Mouse (Mus musculus): ENCODE measurements around the gene Nbas. TPM values are rescaled to one million over a fixed set of nuclear protein-coding genes. Genes with fewer than 3 reads are reported as not detected.

The Nbas gene
- polyA plus RNA-seq, 1 experiment from 2014 or later = 17.5 TPM

DNA sequence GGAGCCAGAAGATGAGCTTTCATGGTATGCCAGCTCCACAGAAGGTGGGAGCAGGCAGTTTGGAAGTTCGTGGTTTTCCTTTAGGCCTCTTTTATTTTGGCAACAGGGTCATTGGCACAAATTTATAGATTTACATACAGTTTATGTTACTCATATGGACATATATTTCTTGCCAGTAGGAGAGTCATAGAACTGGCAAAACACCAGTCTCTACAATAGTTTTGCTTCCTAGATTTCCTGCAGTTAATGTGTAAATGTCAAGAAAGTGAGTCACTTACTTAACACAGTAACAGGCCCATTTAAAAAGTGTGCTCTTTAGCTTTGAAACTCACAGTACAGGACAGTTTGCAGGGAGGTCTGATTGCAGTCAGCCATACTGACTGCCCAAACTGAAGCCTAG lies 161.3 kb downstream of the Nbas start:
- WGBS = 85% methylated on average over 1 of the region's 1 CpGs
- Histone ChIP-seq H3K4me1 (no peaks in the 10 kb centered on the region), H3K4me3 (no peak overlapping the region), H3K36me3 (replicated peaks) (peaks cover 12% of the 10 kb centered on the region), H3K9me3 (no peaks in the 10 kb centered on the region), H3K27ac (no peak overlapping the region), H3K9ac (no peak overlapping the region), H3K27me3 (replicated peaks) (no peaks in the 10 kb centered on the region), H3K4me2 (no peak overlapping the region)
- no peak for ATAC-seq (replicated peaks)

DNA sequence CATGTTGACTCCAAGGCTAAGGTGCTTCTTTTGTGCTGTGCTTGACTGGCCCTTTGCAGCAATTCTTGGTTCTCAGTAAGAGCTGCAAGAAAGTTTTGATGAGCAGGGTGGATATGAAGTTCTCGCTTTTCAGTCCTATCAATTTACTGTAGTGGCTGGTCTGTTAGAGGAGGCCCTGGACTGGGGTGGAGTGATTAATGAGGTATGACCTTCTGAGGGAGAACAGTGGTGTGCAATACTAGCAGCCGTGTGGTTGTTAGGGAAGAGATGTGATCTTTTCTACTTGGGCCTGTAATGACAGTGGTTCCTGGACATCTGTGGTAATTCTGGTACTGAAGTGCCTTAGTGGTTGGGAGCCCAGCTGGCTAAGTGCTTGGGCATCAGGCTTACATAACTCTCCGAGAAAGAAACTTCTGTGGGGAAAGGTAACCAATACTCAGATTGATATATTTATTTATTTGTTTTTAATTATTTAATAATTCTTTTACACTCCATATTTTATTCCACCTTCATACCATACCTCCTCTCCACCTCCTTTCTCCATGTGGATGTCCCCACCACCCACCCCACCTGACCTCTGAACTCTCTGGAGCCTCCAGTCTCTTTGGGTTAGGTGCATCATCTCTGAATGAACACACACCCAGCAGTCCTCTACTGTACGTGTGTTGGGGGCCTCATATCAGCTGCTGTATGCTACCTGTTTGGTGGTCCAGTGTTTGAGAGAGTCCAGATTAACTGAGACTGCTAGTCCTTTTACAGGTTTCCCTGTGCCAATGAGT lies 175.9 kb downstream of the Nbas start:
- no peaks in the 10 kb centered on the region for H3K4me1 ChIP-seq
- H3K36me3 ChIP-seq (replicated peaks) = no peaks in the 10 kb centered on the region
- H3K9me3 ChIP-seq = no peaks in the 10 kb centered on the region
- H3K27me3 ChIP-seq (replicated peaks) = no peaks in the 10 kb centered on the region
- H3K4me3 ChIP-seq = no peak overlapping the region
- no peak for ATAC-seq (replicated peaks)
- 87% methylated on average over 4 of the region's 4 CpGs for WGBS
- no peak overlapping the region for H3K9ac ChIP-seq
- H3K27ac ChIP-seq = no peak overlapping the region
- H3K4me2 ChIP-seq = no peak overlapping the region

DNA sequence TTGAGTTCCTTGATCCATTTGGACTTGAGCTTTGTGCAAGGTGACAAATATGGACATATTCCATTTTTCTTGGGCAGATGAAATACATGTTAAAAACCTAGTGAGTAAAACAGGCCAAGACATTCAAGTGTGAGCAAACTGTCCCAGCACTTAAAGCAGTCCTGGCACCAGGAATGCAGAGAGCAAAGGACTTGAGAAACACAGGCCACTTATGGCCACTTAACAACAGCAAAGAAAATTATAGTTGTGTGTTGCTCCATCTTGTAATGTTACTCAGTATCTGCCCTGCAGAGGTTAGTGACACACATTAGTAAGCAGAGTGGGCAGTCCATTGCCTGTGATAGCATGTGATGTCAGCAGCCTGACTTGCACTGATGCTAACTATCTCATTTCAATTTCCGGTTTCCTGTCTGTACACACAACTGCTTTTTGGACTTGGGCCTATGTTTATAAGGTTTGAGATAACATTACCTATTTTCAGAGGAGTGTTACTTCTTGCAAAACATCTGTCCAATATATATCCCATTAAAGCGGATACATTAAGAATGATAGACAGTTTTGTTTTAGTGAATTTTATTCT lies 176.6 kb downstream of the Nbas start:
- H3K4me3 ChIP-seq = no peak overlapping the region
- no peak overlapping the region for H3K27ac ChIP-seq
- ATAC-seq (replicated peaks) = no peak
- no peak overlapping the region for H3K9ac ChIP-seq
- WGBS = 95% methylated on average over 2 of the region's 2 CpGs
- H3K9me3 ChIP-seq = no peaks in the 10 kb centered on the region
- H3K27me3 ChIP-seq (replicated peaks) = no peaks in the 10 kb centered on the region
- no peaks in the 10 kb centered on the region for H3K4me1 ChIP-seq
- H3K36me3 ChIP-seq (replicated peaks) = no peaks in the 10 kb centered on the region
- H3K4me2 ChIP-seq = no peak overlapping the region

DNA sequence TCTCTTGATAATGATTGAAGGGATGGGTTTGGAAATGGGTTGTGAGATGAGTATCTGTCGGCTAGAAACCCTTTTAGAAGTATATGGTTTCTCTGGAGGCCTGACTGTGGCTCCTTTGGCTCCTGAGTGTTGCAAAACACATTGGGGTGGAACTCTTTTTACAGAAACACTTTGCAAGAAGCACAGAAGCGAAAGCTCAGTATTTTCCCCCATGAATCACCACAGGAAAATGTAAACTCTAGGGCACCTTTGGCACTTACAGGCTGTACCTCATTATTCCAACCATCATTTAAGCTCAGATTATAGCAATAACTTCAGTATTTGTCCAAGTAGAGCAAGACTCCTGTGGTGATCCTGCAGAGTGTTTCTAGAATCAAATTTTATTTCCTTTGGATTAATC lies 180.0 kb downstream of the Nbas start:
- 78% methylated on average over 2 of the region's 2 CpGs for WGBS
- H3K4me2 ChIP-seq = no peak overlapping the region
- H3K9me3 ChIP-seq = no peaks in the 10 kb centered on the region
- ATAC-seq (replicated peaks) = no peak
- no peaks in the 10 kb centered on the region for H3K27me3 ChIP-seq (replicated peaks)
- H3K27ac ChIP-seq = no peak overlapping the region
- H3K9ac ChIP-seq = no peak overlapping the region
- H3K4me1 ChIP-seq = no peaks in the 10 kb centered on the region
- no peak overlapping the region for H3K4me3 ChIP-seq
- no peaks in the 10 kb centered on the region for H3K36me3 ChIP-seq (replicated peaks)

DNA sequence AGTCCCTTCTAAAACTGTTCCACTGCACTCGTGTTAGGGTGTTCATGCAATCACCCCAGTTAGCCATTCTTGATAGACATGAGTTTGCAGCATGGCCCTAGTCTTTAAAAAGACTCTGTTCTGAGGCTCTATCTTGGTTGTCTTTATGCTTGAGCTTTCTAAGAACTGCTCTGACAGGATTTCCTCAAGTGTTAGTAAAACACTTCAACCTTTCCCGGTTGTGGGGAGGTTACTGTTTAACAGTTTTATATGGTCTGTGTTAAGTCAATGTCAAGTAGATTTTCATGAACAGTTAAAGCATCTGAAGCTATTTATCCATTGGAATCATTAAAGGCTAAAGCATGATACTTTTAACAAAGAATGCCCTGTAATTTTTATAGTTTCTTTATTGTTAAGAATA lies 183.1 kb downstream of the Nbas start:
- WGBS = 82% methylated on average over 2 of the region's 2 CpGs
- no peaks in the 10 kb centered on the region for H3K27me3 ChIP-seq (replicated peaks)
- no peaks in the 10 kb centered on the region for H3K9me3 ChIP-seq
- H3K9ac ChIP-seq = no peak overlapping the region
- H3K27ac ChIP-seq = no peak overlapping the region
- H3K4me1 ChIP-seq = no peaks in the 10 kb centered on the region
- H3K36me3 ChIP-seq (replicated peaks) = no peaks in the 10 kb centered on the region
- ATAC-seq (replicated peaks) = no peak
- H3K4me3 ChIP-seq = no peak overlapping the region
- no peak overlapping the region for H3K4me2 ChIP-seq

DNA sequence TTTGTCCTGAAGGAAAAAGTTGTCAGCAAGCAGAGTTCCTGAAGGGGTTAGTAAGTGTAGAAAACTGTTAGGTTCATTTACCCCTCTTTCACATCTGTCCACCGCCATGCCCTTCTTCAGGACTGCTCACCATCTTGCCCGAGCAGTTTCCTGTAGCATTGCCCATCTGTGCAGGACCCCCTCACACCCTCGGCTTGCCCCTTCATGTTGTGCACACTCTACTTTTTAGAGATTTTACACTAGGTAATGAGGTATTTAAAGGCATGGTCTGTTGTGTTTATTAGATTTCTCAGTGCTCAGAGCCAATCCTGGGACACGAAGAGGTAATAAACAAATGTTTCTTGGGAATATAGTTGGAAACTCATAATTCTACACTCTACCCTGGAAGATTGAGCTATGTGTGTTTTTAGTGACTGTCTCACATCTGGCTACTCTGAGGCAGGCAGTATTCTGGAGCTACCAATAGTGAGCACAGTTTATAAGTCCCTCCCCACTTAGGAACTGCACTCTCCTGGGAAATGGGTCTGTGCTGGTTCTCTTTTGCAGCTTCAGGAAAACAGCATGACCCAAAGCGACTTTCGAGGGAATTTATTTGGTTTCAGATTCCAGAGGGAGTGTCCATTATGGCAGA lies 191.4 kb downstream of the Nbas start:
- ATAC-seq (replicated peaks) = no peak
- WGBS = 97% methylated on average over 6 of the region's 6 CpGs
- Histone ChIP-seq H3K4me3 (no peak overlapping the region), H3K4me1 (no peaks in the 10 kb centered on the region), H3K4me2 (no peak overlapping the region), H3K9me3 (no peaks in the 10 kb centered on the region), H3K9ac (no peak overlapping the region), H3K36me3 (replicated peaks) (no peaks in the 10 kb centered on the region), H3K27ac (no peak overlapping the region), H3K27me3 (replicated peaks) (no peaks in the 10 kb centered on the region)

DNA sequence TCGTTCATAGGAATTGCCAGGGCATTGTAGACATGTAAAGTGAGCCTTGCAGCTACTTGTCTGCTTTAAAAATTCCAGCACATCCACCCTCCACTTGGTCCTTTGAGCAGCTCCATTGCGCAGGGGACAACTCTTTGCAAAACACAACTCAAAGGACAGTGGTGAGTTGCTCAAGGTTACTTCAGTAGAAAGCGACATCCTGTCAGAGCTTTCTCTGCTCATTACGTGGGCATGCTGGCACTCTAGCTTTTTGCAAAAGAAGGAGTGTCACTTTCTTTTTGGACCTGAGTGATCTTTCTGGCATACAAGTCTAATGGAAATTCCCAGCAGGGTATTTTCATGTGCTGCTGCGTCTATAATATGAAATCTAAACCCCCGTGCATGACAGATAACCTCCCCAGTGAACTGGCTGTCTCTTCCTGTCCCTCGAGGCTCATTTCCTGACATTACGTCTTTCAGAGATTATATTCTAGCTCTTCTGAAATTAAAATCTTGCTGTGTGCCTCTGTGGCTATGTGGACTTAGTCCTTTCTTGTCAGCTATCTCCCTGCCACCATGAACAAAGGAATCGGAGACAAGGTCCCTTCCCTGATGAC lies 192.7 kb downstream of the Nbas start:
- H3K36me3 ChIP-seq (replicated peaks) = no peaks in the 10 kb centered on the region
- H3K4me2 ChIP-seq = no peak overlapping the region
- H3K9me3 ChIP-seq = no peaks in the 10 kb centered on the region
- no peaks in the 10 kb centered on the region for H3K27me3 ChIP-seq (replicated peaks)
- no peak overlapping the region for H3K27ac ChIP-seq
- no peak overlapping the region for H3K9ac ChIP-seq
- ATAC-seq (replicated peaks) = peak; percentile 71
- no peaks in the 10 kb centered on the region for H3K4me1 ChIP-seq
- 50% methylated on average over 9 of the region's 9 CpGs for WGBS
- H3K4me3 ChIP-seq = no peak overlapping the region

DNA sequence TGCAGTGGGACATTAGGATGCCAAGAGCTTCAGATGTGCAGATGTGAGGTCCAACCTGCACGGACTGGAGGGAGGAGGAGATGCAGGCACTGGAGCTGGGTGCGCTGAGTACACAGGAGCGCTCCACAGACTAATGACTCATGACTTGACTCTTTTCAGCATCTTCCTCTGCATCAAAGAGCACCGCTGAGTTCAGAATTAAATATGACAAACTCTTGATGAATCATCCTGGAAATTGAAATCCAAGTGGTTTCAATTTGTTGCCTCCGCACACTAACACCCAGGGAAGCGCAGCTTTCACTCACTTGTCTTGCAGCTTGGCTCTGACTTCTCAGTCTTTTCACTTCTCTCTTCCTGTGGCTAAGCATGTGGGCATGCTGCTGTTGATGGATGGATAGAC lies 193.5 kb downstream of the Nbas start:
- no peaks in the 10 kb centered on the region for H3K36me3 ChIP-seq (replicated peaks)
- no peak overlapping the region for H3K4me2 ChIP-seq
- H3K27ac ChIP-seq = no peak overlapping the region
- ATAC-seq (replicated peaks) = peak; percentile 58
- H3K9me3 ChIP-seq = no peaks in the 10 kb centered on the region
- 74% methylated on average over 6 of the region's 6 CpGs for WGBS
- H3K27me3 ChIP-seq (replicated peaks) = no peaks in the 10 kb centered on the region
- H3K4me1 ChIP-seq = no peaks in the 10 kb centered on the region
- no peak overlapping the region for H3K9ac ChIP-seq
- no peak overlapping the region for H3K4me3 ChIP-seq

DNA sequence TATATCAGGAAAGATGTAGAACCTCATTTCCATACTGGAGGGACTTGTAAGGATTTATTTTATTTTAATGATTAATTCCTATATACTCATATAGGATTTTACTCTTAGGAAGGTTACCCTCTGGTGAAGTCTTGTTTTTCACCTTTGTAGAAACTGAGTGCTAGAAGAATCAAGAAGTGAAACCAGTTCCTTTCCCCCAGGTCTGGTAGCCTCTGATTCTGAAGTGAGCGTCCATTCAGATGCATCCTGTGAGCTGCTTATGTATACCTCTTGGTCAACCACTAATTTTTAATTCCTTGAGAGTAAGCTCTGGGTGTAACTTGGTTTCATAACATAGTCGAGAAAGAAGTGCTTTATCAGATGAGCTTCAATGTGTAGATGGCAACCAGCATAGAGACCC lies 196.6 kb downstream of the Nbas start:
- WGBS = 92% methylated on average over 2 of the region's 2 CpGs
- Histone ChIP-seq H3K4me3 (no peak overlapping the region), H3K36me3 (replicated peaks) (no peaks in the 10 kb centered on the region), H3K27ac (no peak overlapping the region), H3K4me1 (no peaks in the 10 kb centered on the region), H3K9ac (no peak overlapping the region), H3K27me3 (replicated peaks) (no peaks in the 10 kb centered on the region), H3K9me3 (no peaks in the 10 kb centered on the region), H3K4me2 (no peak overlapping the region)
- no peak for ATAC-seq (replicated peaks)

DNA sequence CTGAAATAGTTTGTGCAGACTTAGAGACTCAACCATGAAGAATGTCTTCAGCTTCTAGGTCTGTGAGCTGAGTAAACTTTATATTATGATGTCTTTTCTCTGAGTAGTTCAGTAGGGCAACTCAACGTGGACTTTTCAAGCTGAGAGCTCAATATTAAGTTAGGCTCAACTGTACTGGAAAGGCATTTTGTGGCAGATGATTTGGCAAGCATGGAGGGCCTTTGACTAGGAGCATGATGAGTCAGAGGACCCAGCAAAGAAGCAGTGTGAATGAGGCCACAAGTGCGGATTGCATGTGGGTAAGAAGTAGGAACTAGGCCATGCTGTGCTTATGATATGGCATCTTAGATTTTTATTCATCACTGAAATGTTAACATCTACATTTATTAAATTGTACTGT lies 205.9 kb downstream of the Nbas start:
- Histone ChIP-seq H3K4me3 (no peak overlapping the region), H3K27me3 (replicated peaks) (no peaks in the 10 kb centered on the region), H3K9me3 (no peaks in the 10 kb centered on the region), H3K4me1 (no peaks in the 10 kb centered on the region), H3K27ac (no peak overlapping the region), H3K4me2 (no peak overlapping the region), H3K9ac (no peak overlapping the region), H3K36me3 (replicated peaks) (no peaks in the 10 kb centered on the region)
- WGBS = 92% methylated on average over 2 of the region's 2 CpGs
- no peak for ATAC-seq (replicated peaks)

DNA sequence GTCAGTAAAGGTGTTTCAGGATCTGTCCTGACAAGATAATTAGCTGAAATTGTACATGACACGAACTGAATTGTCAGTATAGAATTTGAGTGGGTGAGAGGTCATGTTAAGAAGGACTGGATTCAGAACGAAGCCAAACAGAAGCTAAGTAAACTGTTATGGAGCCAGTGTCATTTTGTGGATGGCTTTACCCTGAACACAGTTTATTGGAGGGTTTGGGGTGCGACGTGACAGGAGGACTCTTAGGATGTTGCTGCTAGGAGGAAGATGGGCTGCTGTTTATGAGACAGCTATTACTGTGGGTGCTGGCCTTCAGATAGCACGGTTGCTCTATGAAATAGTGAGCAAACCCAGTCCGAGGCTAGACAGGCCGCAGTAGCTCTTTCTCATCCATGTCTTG lies 210.2 kb downstream of the Nbas start:
- ATAC-seq (replicated peaks) = no peak
- Histone ChIP-seq H3K27me3 (replicated peaks) (no peaks in the 10 kb centered on the region), H3K27ac (no peak overlapping the region), H3K4me1 (no peaks in the 10 kb centered on the region), H3K4me3 (no peak overlapping the region), H3K9me3 (no peaks in the 10 kb centered on the region), H3K9ac (no peak overlapping the region), H3K36me3 (replicated peaks) (no peaks in the 10 kb centered on the region), H3K4me2 (no peak overlapping the region)
- WGBS = 87% methylated on average over 7 of the region's 7 CpGs

DNA sequence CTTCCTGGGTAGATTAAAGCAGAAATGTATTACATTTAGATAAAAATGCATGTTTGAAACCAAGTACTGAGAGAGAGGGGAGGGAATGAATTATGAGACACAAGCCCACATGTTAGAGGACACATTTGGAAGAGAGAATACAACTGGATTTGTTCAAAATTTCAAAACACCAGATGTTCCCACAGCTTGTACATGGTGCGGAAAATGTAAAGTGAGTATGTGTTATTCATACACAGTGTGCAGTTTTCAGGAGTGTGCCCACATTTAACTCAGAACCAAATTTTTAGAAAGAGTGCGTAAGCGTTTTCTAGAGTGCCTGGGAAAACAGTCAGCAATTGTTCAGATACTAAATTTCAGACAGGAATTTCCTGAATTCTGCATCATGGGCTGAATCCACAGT lies 217.3 kb downstream of the Nbas start:
- Histone ChIP-seq H3K27ac (no peak overlapping the region), H3K36me3 (replicated peaks) (no peaks in the 10 kb centered on the region), H3K27me3 (replicated peaks) (no peaks in the 10 kb centered on the region), H3K9me3 (no peaks in the 10 kb centered on the region), H3K9ac (no peak overlapping the region), H3K4me3 (no peak overlapping the region), H3K4me2 (no peak overlapping the region), H3K4me1 (no peaks in the 10 kb centered on the region)
- ATAC-seq (replicated peaks) = no peak
- WGBS = 93% methylated on average over 3 of the region's 3 CpGs

Data from midbrain, embryonic 15.5 days (tissue).